In genomic region chr3:37906806-37907251, GRCm38 (mm10) we compare ENCODE assay signal across 8 mouse cellular contexts.
A peak's percentile ranks its signal among the peaks of the same experiment; 100 is the strongest.
DNase-seq lines count a peak whose midpoint lies in the region; ATAC-seq and TF ChIP-seq lines count a peak whose summit lies in the region.

No protein-coding gene starts in this region.

- H3K4me1 ChIP-seq in liver, embryonic 11.5 days (replicated peaks; ENCODE audit: control insufficient read depth, insufficient read depth, low read length) = peaks cover 4% of the 10 kb centered on the region; the same call in 1 of the 2 replicates
- H3K4me1 ChIP-seq in heart, adult 2 months (ENCODE audit: control insufficient read depth, insufficient read depth, low read length) = peaks cover 20% of the 10 kb centered on the region

- H3K27me3 ChIP-seq in liver, embryonic 11.5 days (replicated peaks; ENCODE audit: control insufficient read depth, insufficient read depth, low read length) = no peaks in the 10 kb centered on the region
- no peaks in the 10 kb centered on the region for H3K27me3 ChIP-seq in heart, adult 2 months (ENCODE audit: control insufficient read depth, insufficient read depth, low read length)

- peak; percentile 10 for DNase-seq in liver
- DNase-seq in liver, embryonic 11.5 days (ENCODE audit: low spot score) = no peak
- peak; percentile 58 to 59 for DNase-seq in heart, adult 2 months
- peak; percentile 72 for DNase-seq in kidney, adult 9 months
- peak; percentile 69 for DNase-seq in neural tube, embryonic 10.5 days (ENCODE audit: extremely low spot score, low spot score)
- DNase-seq in right cerebral cortex, adult 2 months (ENCODE audit: low spot score in 2 of 2) = no peak

- no peak overlapping the region for H3K4me3 ChIP-seq in liver, embryonic 11.5 days (ENCODE audit: low read depth, low read length)
- no peak overlapping the region for H3K4me3 ChIP-seq in heart, adult 2 months

- 31% methylated on average over 5 of the region's 5 CpGs for WGBS in liver, embryonic 11.5 days
- 34% methylated on average over 5 of the region's 5 CpGs for WGBS in heart, adult 2 months

- no peak for ATAC-seq in liver, embryonic 11.5 days (replicated peaks; ENCODE audit: low FRiP score)
- no peak for ATAC-seq in inflammation-experienced regulatory T-cells, adult 6 months
- no peak for ATAC-seq in megakaryocyte progenitor cell, adult 5-6 weeks (replicated peaks; ENCODE audit: poor library complexity)

- H3K9me3 ChIP-seq in liver, embryonic 11.5 days (ENCODE audit: control insufficient read depth, low read length) = no peaks in the 10 kb centered on the region

- no peak overlapping the region for H3K4me2 ChIP-seq in liver, embryonic 11.5 days

- no peak overlapping the region for H3K9ac ChIP-seq in liver, embryonic 11.5 days (ENCODE audit: low read depth, low read length)
- no peak overlapping the region for H3K9ac ChIP-seq in heart, adult 2 months (ENCODE audit: low read depth, low read length)

- TF ChIP-seq POLR2A in heart, adult 2 months (IDR thresholded peaks at IDR 0.05; ENCODE audit: insufficient read depth, low read depth, low read length) = no peak

- H3K27ac ChIP-seq in liver, embryonic 11.5 days (ENCODE audit: low read depth, low read length) = no peak overlapping the region
- H3K27ac ChIP-seq in heart, adult 2 months = peak overlapping the region; percentile 64

- intact Hi-C loops in heart, adult 2 months (cut with DNase I) = no loop called here

- TF ChIP-seq CTCF in heart, adult 2 months (IDR thresholded peaks at IDR 0.05) = no peak

- no peaks in the 10 kb centered on the region for H3K79me2 ChIP-seq in heart, adult 2 months (replicated peaks; ENCODE audit: control insufficient read depth, insufficient read depth, low read length)

- peak; percentile 47; the same call in 1 of the 2 replicates for TF ChIP-seq EP300 in heart, adult 2 months (IDR thresholded peaks at IDR 0.05; ENCODE audit: insufficient read depth, low read depth, low read length)

- no peaks in the 10 kb centered on the region for H3K36me3 ChIP-seq in liver, embryonic 11.5 days (ENCODE audit: control insufficient read depth, insufficient read depth, low read length)
- H3K36me3 ChIP-seq in heart, adult 2 months (ENCODE audit: control insufficient read depth, insufficient read depth, low read length) = no peaks in the 10 kb centered on the region

Comparison
In these comparisons a context has a peak if more than half of its experiments do, and no peak if none do; other contexts are left out.
1. DNase-seq: peak in liver (single experiment), heart, adult 2 months (2 of 2), kidney, adult 9 months (single experiment) and neural tube, embryonic 10.5 days (single experiment); none in liver, embryonic 11.5 days (single experiment) and right cerebral cortex, adult 2 months (0 of 2).